Mouse (Mus musculus): ENCODE data around the gene Aff4.

DNA sequence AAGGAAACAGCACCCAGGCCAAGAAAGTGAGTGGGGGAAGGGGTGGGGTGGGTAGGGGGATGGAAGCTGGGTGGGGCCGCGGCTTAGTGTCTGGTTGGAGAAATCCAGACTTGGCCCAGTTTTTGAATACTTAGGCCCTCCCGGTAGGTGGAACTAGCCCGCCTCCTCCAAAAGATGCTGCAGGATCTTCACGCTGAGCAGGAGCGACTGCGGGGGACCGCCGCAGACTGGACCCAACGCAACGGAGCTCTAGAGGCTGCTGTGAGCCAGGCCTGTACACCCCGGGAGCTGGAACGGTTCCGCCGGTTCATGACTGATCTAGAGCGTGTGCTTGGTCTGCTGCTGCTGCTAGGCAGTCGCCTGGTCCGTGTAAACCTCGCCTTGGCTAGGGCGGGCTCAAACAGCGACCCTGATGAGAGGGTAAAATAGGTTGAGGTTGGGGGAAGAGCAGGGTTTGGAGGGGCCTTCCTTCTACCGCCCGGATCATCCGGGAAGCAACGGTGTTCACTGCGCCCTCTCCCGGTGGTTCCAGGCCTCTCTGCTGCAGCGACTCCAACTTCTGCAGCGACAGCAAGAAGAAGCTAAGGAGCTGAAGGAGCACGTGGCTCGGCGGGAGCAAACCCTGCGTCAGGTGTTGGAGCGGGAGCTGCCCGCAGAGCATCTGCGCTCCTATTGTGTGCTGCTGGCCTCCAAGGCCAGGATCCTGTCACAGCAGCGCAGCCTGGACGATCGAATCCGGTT, 115.8 kb downstream of the Aff4 start:
- TF ChIP-seq CTCF (IDR thresholded peaks at IDR 0.05; ENCODE audit: low read depth) (peak; percentile 90), EP300 (IDR thresholded peaks at IDR 0.05; ENCODE audit: low read depth) (no peak)

All from liver, embryonic 14.5 days (tissue).